ENCODE assay signal across 9 mouse cellular contexts in genomic region chr8:120426105-120426504, GRCm38 (mm10).
DNase-seq lines count a peak whose midpoint lies in the region; ATAC-seq lines count a peak whose summit lies in the region.
"Had no signal": no experiment of that assay in that cellular context is flagged by ENCODE, and none has a peak within 500 bp of the region (broad histone marks: within the 10 kb centered on the region; RNA-seq: fewer than 3 reads in every experiment).

No protein-coding gene starts in this region.

- no peaks in the 10 kb centered on the region for H3K27me3 ChIP-seq in heart, embryonic 16.5 days (ENCODE audit: control insufficient read depth, insufficient read depth, low read length)
- no peaks in the 10 kb centered on the region for H3K27me3 ChIP-seq in embryonic facial prominence, embryonic 14.5 days (replicated peaks; ENCODE audit: control insufficient read depth, insufficient read depth, low read length)
- no peaks in the 10 kb centered on the region for H3K27me3 ChIP-seq in intestine, embryonic 15.5 days (replicated peaks)
- no peaks in the 10 kb centered on the region for H3K27me3 ChIP-seq in midbrain, embryonic 14.5 days (ENCODE audit: control insufficient read depth, insufficient read depth, low read length)

- no peak overlapping the region for H3K4me2 ChIP-seq in heart, embryonic 16.5 days (ENCODE audit: low read depth, low read length)
- H3K4me2 ChIP-seq in embryonic facial prominence, embryonic 14.5 days (ENCODE audit: low read depth, low read length) = 0 out of 2 replicates have a peak overlapping the region, but pooled peaks have one; percentile 8
- H3K4me2 ChIP-seq in intestine, embryonic 15.5 days (replicated peaks) = no peak overlapping the region
- H3K4me2 ChIP-seq in midbrain, embryonic 14.5 days (ENCODE audit: low read length) = no peak overlapping the region

- no peak for DNase-seq in heart, adult 9 months (ENCODE audit: low spot score in 2 of 2)
- DNase-seq in embryonic facial prominence, embryonic 14.5 days (ENCODE audit: low spot score) = no peak
- no peak for DNase-seq in midbrain, embryonic 14.5 days
- DNase-seq in right cerebral cortex, postnatal 4 days = no peak
- no peak for DNase-seq in urinary bladder, adult 18-20 months (ENCODE audit: low spot score in 2 of 2)
- DNase-seq in gastrocnemius, postnatal 10 days = no peak
- DNase-seq: cerebellum, adult 9-11 months had no signal

- H3K4me3 ChIP-seq in heart, embryonic 16.5 days (ENCODE audit: low read length) = no peak overlapping the region
- no peak overlapping the region for H3K4me3 ChIP-seq in embryonic facial prominence, embryonic 14.5 days (ENCODE audit: low read depth, low read length)
- H3K4me3 ChIP-seq in intestine, embryonic 15.5 days (replicated peaks) = no peak overlapping the region
- no peak overlapping the region for H3K4me3 ChIP-seq in midbrain, embryonic 14.5 days (replicated peaks; ENCODE audit: low read depth, low read length)

- H3K36me3 ChIP-seq in heart, embryonic 16.5 days (ENCODE audit: control insufficient read depth, insufficient read depth) = no peaks in the 10 kb centered on the region
- H3K36me3 ChIP-seq in embryonic facial prominence, embryonic 14.5 days (ENCODE audit: control insufficient read depth, insufficient read depth, low read length) = no peaks in the 10 kb centered on the region
- no peaks in the 10 kb centered on the region for H3K36me3 ChIP-seq in intestine, embryonic 15.5 days
- H3K36me3 ChIP-seq in midbrain, embryonic 14.5 days (ENCODE audit: control insufficient read depth, insufficient read depth, low read length) = no peaks in the 10 kb centered on the region

- no peak overlapping the region for H3K9ac ChIP-seq in heart, embryonic 16.5 days (ENCODE audit: low read length)
- H3K9ac ChIP-seq in embryonic facial prominence, embryonic 14.5 days (ENCODE audit: low read depth, low read length) = no peak overlapping the region
- no peak overlapping the region for H3K9ac ChIP-seq in intestine, embryonic 15.5 days
- H3K9ac ChIP-seq in midbrain, embryonic 14.5 days (replicated peaks; ENCODE audit: low read length) = no peak overlapping the region

- H3K4me1 ChIP-seq in heart, embryonic 16.5 days (ENCODE audit: control insufficient read depth, insufficient read depth, low read length) = peaks cover 39% of the 10 kb centered on the region
- peaks cover 60% of the 10 kb centered on the region for H3K4me1 ChIP-seq in embryonic facial prominence, embryonic 14.5 days (ENCODE audit: control insufficient read depth, insufficient read depth, low read length)
- H3K4me1 ChIP-seq in intestine, embryonic 15.5 days (replicated peaks) = peaks cover 57% of the 10 kb centered on the region
- H3K4me1 ChIP-seq in midbrain, embryonic 14.5 days (ENCODE audit: control insufficient read depth, insufficient read depth, low read length) = peaks cover 70% of the 10 kb centered on the region

- ATAC-seq in heart, embryonic 16.5 days (replicated peaks; ENCODE audit: extremely low read depth, insufficient read depth, low FRiP score) = peak; percentile 2; the same call in 1 of the 2 replicates
- ATAC-seq in embryonic facial prominence, embryonic 14.5 days (ENCODE audit: low read depth) = no peak
- ATAC-seq in intestine, embryonic 15.5 days = 0 out of 2 replicates have a peak, but pooled peaks have one; percentile 7
- no peak for ATAC-seq in midbrain, embryonic 14.5 days (ENCODE audit: low FRiP score, low TSS enrichment)

- WGBS in heart, embryonic 16.5 days = 50% methylated on average over 1 of the region's 1 CpGs
- 33% methylated on average over 1 of the region's 1 CpGs for WGBS in embryonic facial prominence, embryonic 14.5 days
- WGBS in intestine, embryonic 15.5 days = 55% methylated on average over 1 of the region's 1 CpGs
- 18% methylated on average over 1 of the region's 1 CpGs for WGBS in midbrain, embryonic 14.5 days

- no peaks in the 10 kb centered on the region for H3K9me3 ChIP-seq in heart, embryonic 16.5 days (replicated peaks; ENCODE audit: control insufficient read depth, low read length)
- no peaks in the 10 kb centered on the region for H3K9me3 ChIP-seq in embryonic facial prominence, embryonic 14.5 days (ENCODE audit: control insufficient read depth, low read length)
- H3K9me3 ChIP-seq in intestine, embryonic 15.5 days = no peaks in the 10 kb centered on the region
- H3K9me3 ChIP-seq in midbrain, embryonic 14.5 days (ENCODE audit: control insufficient read depth, low read length) = no peaks in the 10 kb centered on the region

- H3K27ac ChIP-seq in heart, embryonic 16.5 days (ENCODE audit: low read length) = peak overlapping the region; percentile 61
- peak overlapping the region; percentile 81 for H3K27ac ChIP-seq in embryonic facial prominence, embryonic 14.5 days (replicated peaks; ENCODE audit: low read depth, low read length)
- peak overlapping the region; percentile 78; the same call in 1 of the 2 replicates for H3K27ac ChIP-seq in intestine, embryonic 15.5 days
- peak overlapping the region; percentile 89 for H3K27ac ChIP-seq in midbrain, embryonic 14.5 days (replicated peaks; ENCODE audit: low read depth, low read length)

Comparison
In these comparisons a context has a peak if more than half of its experiments do, and no peak if none do; other contexts are left out.
1. ATAC-seq: peak in heart, embryonic 16.5 days (single experiment) and intestine, embryonic 15.5 days (single experiment); none in embryonic facial prominence, embryonic 14.5 days (single experiment) and midbrain, embryonic 14.5 days (single experiment).
2. Peak in every context shown above with its lines, with median percentiles within 50 percentile points of each other: H3K27ac ChIP-seq.